Mouse (Mus musculus): Measurements from ENCODE around the gene Kcnc1.

Gene Kcnc1

GRCm38 (mm10) chr7:46380625-46381024 lies 15.7 kb upstream of the Kcnc1 start:
- no peaks in the 10 kb centered on the region for H3K27me3 ChIP-seq (ENCODE audit: control insufficient read depth, insufficient read depth, low read length, poor library complexity, severe bottlenecking)
- DNase-seq (ENCODE audit: low read depth, low spot score), result peak; percentile 43

DNA sequence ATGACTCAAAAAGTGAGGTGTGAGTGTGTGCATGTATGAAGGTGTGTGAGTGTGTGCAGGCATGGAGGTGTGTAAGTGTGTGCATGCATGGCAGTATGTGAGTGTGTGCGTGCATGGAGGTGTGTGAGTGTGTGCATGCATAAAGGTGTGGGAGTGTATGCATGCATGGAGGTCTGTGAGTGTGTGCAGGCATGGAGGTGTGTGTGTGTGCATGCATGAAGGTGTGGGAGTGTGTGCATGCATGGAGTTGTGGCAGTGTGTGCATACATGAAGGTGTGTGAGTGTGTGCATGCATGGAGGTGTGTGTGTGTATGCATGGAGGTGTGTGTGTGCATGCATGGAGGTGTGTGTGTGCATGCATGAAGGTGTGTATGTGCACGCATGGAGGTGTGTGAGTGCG lies 8.9 kb upstream of the Kcnc1 start:
- no peak for DNase-seq (ENCODE audit: low read depth, low spot score)
- Histone ChIP-seq H3K27me3 (ENCODE audit: control insufficient read depth, insufficient read depth, low read length, poor library complexity, severe bottlenecking) (no peaks in the 10 kb centered on the region), H3K36me3 (ENCODE audit: control insufficient read depth, insufficient read depth, low read length, poor library complexity, severe bottlenecking) (no peaks in the 10 kb centered on the region)

More at GRCm38 (mm10) chr7:46380625-46381024, 15.7 kb upstream of the Kcnc1 start:
- H3K36me3 ChIP-seq (ENCODE audit: control insufficient read depth, insufficient read depth, low read length, poor library complexity, severe bottlenecking), result no peaks in the 10 kb centered on the region

DNA sequence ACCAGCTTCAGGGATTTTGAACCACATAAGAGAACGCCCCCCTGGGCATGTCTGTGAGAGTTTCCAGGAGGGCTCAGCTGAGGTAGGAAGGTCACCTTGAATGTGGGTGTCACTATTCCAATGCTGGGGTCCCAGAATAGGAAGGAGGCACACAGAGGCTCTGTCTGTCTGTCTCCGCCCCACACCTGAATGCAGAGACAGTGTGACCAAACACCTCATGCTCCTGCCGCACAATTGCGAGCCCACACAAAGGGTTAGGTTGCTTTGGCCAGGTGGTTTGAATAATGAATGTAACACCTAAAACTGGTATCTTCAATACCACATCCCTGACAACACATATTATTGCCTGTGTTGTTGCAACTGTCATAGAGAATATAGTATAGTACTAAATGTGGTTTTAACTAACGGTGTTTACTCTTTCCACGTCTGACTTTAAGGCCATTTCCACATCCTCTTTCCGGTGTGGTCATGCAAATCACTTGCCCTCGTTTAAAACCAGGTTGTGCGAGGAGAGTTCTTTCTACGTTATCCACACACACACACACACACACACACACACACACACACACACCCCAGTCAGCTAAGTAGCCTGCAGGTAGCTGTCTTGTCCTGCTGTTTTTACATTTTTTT lies 6.7 kb upstream of the Kcnc1 start:
- peak; percentile 87 for DNase-seq (ENCODE audit: low read depth, low spot score)
- no peaks in the 10 kb centered on the region for H3K36me3 ChIP-seq (ENCODE audit: control insufficient read depth, insufficient read depth, low read length, poor library complexity, severe bottlenecking)
- H3K27me3 ChIP-seq (ENCODE audit: control insufficient read depth, insufficient read depth, low read length, poor library complexity, severe bottlenecking), result no peaks in the 10 kb centered on the region

- DNase-seq (ENCODE audit: low read depth, low spot score), result no peak
- no peaks in the 10 kb centered on the region for H3K27me3 ChIP-seq (ENCODE audit: control insufficient read depth, insufficient read depth, low read length, poor library complexity, severe bottlenecking)
- no peaks in the 10 kb centered on the region for H3K36me3 ChIP-seq (ENCODE audit: control insufficient read depth, insufficient read depth, low read length, poor library complexity, severe bottlenecking)
These were observed 6.1 kb upstream of the Kcnc1 start for GRCm38 (mm10) chr7:46390226-46390625.

DNA sequence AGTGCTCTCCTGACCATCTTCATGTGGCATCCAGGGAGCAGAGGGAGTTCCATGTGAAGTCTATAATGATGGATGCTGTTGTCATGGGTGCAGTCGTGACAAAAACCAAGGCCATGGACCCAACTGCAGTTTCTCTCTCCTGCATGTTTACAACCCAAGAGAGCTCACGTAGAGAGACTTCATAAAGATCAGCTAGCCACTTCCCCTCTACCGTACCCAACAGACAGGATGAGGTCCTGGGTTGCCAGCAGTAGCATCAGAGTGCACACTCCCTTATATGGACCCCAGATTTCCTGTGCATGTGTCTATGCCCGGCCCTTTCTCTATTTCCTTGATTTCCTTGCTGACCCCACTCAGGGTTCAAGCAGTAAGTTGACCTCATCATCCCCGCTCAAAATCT lies 4.6 kb upstream of the Kcnc1 start:
- Histone ChIP-seq H3K36me3 (ENCODE audit: control insufficient read depth, insufficient read depth, low read length, poor library complexity, severe bottlenecking) (no peaks in the 10 kb centered on the region), H3K27me3 (ENCODE audit: control insufficient read depth, insufficient read depth, low read length, poor library complexity, severe bottlenecking) (no peaks in the 10 kb centered on the region)
- DNase-seq (ENCODE audit: low read depth, low spot score), result peak; percentile 61

GRCm38 (mm10) chr7:46393116-46393515 lies 3.2 kb upstream of the Kcnc1 start:
- Histone ChIP-seq H3K36me3 (ENCODE audit: control insufficient read depth, insufficient read depth, low read length, poor library complexity, severe bottlenecking) (no peaks in the 10 kb centered on the region), H3K27me3 (ENCODE audit: control insufficient read depth, insufficient read depth, low read length, poor library complexity, severe bottlenecking) (no peaks in the 10 kb centered on the region)
- DNase-seq (ENCODE audit: low read depth, low spot score), result peak; percentile 88

GRCm38 (mm10) chr7:46393718-46394511 lies 2.4 kb upstream of the Kcnc1 start:
- Histone ChIP-seq H3K27me3 (ENCODE audit: control insufficient read depth, insufficient read depth, low read length, poor library complexity, severe bottlenecking) (no peaks in the 10 kb centered on the region), H3K36me3 (ENCODE audit: control insufficient read depth, insufficient read depth, low read length, poor library complexity, severe bottlenecking) (no peaks in the 10 kb centered on the region)
- peak; percentile 68 for DNase-seq (ENCODE audit: low read depth, low spot score)

DNA sequence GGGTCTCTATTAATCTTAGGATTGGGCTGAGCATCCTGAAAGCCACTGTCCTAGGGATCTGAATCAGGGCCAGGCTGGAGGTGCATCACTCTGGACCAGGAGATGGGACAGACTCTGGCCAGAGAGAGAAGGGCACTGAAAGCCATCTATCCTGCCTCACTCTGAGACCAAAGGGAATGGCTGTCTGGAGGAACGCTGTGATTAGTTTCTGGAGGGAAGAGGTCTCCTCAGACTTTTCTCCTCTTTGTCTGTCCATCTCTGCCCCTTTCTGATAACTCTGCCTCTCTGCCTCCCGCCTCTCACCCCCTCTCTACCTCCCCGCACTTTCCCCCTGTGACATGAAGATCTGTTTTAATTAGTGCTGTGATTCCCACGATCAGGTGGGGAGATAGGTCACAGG lies 1.4 kb upstream of the Kcnc1 start:
- H3K36me3 ChIP-seq (ENCODE audit: control insufficient read depth, insufficient read depth, low read length, poor library complexity, severe bottlenecking), result no peaks in the 10 kb centered on the region
- H3K27me3 ChIP-seq (ENCODE audit: control insufficient read depth, insufficient read depth, low read length, poor library complexity, severe bottlenecking), result no peaks in the 10 kb centered on the region
- no peak for DNase-seq (ENCODE audit: low read depth, low spot score)

DNA sequence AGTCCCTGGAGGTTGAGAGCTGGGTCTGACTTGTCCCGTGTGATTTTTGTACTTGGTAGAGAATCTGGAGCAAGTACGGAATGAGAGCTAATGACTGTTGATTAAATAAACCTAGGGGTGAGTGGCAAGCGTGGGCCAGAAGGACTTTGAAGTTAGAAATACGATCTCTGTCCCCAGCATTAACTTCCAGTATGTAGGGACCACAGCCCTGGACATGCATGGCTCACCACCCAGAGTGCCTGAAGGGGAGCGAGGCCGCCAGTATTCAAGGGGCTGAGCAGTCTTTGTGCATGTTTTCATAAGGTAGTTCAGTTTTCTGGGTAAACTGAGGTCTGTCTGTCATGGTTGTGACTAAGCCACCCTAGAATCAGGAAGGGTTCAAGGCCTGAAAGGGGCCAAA lies 726 bp upstream of the Kcnc1 start:
- DNase-seq (ENCODE audit: low read depth, low spot score), result no peak
- H3K36me3 ChIP-seq (ENCODE audit: control insufficient read depth, insufficient read depth, low read length, poor library complexity, severe bottlenecking), result no peaks in the 10 kb centered on the region
- H3K27me3 ChIP-seq (ENCODE audit: control insufficient read depth, insufficient read depth, low read length, poor library complexity, severe bottlenecking), result no peaks in the 10 kb centered on the region

- H3K36me3 ChIP-seq (ENCODE audit: control insufficient read depth, insufficient read depth, low read length, poor library complexity, severe bottlenecking), result no peaks in the 10 kb centered on the region
- no peaks in the 10 kb centered on the region for H3K27me3 ChIP-seq (ENCODE audit: control insufficient read depth, insufficient read depth, low read length, poor library complexity, severe bottlenecking)
- no peak for DNase-seq (ENCODE audit: low read depth, low spot score)
These were observed 833 bp downstream of the Kcnc1 start for GRCm38 (mm10) chr7:46396928-46397731.

- DNase-seq (ENCODE audit: low read depth, low spot score), result peak; percentile 46
- H3K36me3 ChIP-seq (ENCODE audit: control insufficient read depth, insufficient read depth, low read length, poor library complexity, severe bottlenecking), result no peaks in the 10 kb centered on the region
These were observed 1.5 kb downstream of the Kcnc1 start for GRCm38 (mm10) chr7:46397732-46398333.

GRCm38 (mm10) chr7:46398612-46399011 lies 2.3 kb downstream of the Kcnc1 start:
- no peak for DNase-seq (ENCODE audit: low read depth, low spot score)
- Histone ChIP-seq H3K36me3 (ENCODE audit: control insufficient read depth, insufficient read depth, low read length, poor library complexity, severe bottlenecking) (no peaks in the 10 kb centered on the region), H3K27me3 (ENCODE audit: control insufficient read depth, insufficient read depth, low read length, poor library complexity, severe bottlenecking) (no peaks in the 10 kb centered on the region)

More at GRCm38 (mm10) chr7:46397732-46398333, 1.5 kb downstream of the Kcnc1 start:
- no peaks in the 10 kb centered on the region for H3K27me3 ChIP-seq (ENCODE audit: control insufficient read depth, insufficient read depth, low read length, poor library complexity, severe bottlenecking)

GRCm38 (mm10) chr7:46399676-46400075 lies 3.4 kb downstream of the Kcnc1 start:
- DNase-seq (ENCODE audit: low read depth, low spot score), result no peak
- H3K27me3 ChIP-seq (ENCODE audit: control insufficient read depth, insufficient read depth, low read length, poor library complexity, severe bottlenecking), result no peaks in the 10 kb centered on the region
- H3K36me3 ChIP-seq (ENCODE audit: control insufficient read depth, insufficient read depth, low read length, poor library complexity, severe bottlenecking), result no peaks in the 10 kb centered on the region

DNA sequence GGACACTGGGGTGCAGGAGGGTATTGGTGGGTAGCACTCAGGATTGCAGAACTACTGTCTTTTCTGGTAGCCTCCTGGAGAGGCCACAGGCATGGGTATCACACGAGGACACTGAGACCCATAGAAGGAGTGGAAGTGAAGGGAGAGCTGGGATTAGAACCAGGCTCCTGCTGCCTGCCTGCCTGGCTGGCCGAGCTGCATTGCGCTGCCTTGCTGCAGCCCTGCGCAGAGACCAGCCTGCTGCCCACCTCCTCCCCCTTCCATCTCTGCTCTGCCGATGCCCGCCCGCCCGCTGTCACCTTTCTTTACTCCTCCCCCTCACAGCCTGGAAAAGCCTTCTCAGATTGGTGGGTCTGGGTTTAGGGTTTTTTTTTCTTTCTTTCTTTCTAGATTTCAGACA lies 4.0 kb downstream of the Kcnc1 start:
- DNase-seq (ENCODE audit: low read depth, low spot score), result no peak
- Histone ChIP-seq H3K36me3 (ENCODE audit: control insufficient read depth, insufficient read depth, low read length, poor library complexity, severe bottlenecking) (no peaks in the 10 kb centered on the region), H3K27me3 (ENCODE audit: control insufficient read depth, insufficient read depth, low read length, poor library complexity, severe bottlenecking) (no peaks in the 10 kb centered on the region)

Measured in splenic B cell, adult 2 months (primary cell).